Mouse (Mus musculus) cerebellum, adult 2 months (tissue): Measurements from ENCODE around the gene Rimkla. TPM values are rescaled to one million over a fixed set of nuclear protein-coding genes. Genes with fewer than 3 reads are reported as not detected.
A peak's percentile ranks its signal among the peaks of the same experiment; 100 is the strongest.
"Not testable (repeated sequence)": the region's sequence is repeated elsewhere in the genome, so short reads cannot be mapped to it uniquely, and the experiment has no call there.

Experiments
- DNase-seq, 2 experiments: peaks; one replicate each; pipeline ENCODE4 v3.0.0; 2021
- H3K27ac ChIP-seq: fragments of 200-500 bp; 2 replicates; pipeline ENCODE4 v1.5.1; 2012; ENCODE audit warnings: low read length, control low read depth, inconsistent platforms; ENCODE audit not compliant: insufficient read depth
- H3K27me3 ChIP-seq: fragments of 200-500 bp; 2 replicates; pipeline ENCODE4 v1.6.1; 2012; ENCODE audit warnings: inconsistent platforms, mild to moderate bottlenecking, low read length, moderate library complexity; ENCODE audit not compliant: control insufficient read depth, insufficient read depth
- H3K4me1 ChIP-seq: fragments of 200-500 bp; 2 replicates; pipeline ENCODE4 v1.6.1; 2011; ENCODE audit warnings: low read length; ENCODE audit not compliant: control insufficient read depth, insufficient read depth
- H3K4me3 ChIP-seq: fragments of 200-500 bp; replicated peaks from 2 replicates; pipeline ENCODE3; 2011; ENCODE audit warnings: mild to moderate bottlenecking, low read depth, low read length, control low read depth; ENCODE audit not compliant: insufficient read depth
- CTCF ChIP-seq: fragments of 200-500 bp; IDR thresholded peaks from 2 replicates; pipeline ENCODE4 v1.5.1; 2011; ENCODE audit warnings: low read depth, mild to moderate bottlenecking, control low read depth, low read length, moderate library complexity, borderline replicate concordance; ENCODE audit not compliant: insufficient read depth
- POLR2A ChIP-seq: fragments of 200-500 bp; IDR thresholded peaks from 2 replicates; pipeline ENCODE4 v1.6.1; 2011; ENCODE audit warnings: low read length, control low read depth, borderline replicate concordance; ENCODE audit not compliant: insufficient read depth
- WGBS: fragments of 180-500 bp; shearing (Covaris S2); methylation state at CpG from one replicate; pipeline ENCODE4 v1.1.7; 2018; 5-methylcytosine and 5-hydroxymethylcytosine counted together
- polyA plus RNA-seq: library from polyadenylated mRNA; depleted of rRNA; stranded (reverse); fragments of >200 nt; gene quantifications from 2 replicates; pipeline ENCODE4 v1.2.3, GENCODE M21; 2012; rRNA removed

The Rimkla gene
- 35.4 and 39.2 TPM in 2 replicates for polyA plus RNA-seq

- TF ChIP-seq CTCF (no peak), POLR2A (peak; percentile 66)
- Histone ChIP-seq H3K27me3 (no peaks in the 10 kb centered on the region), H3K4me1 (peaks cover 8% of the 10 kb centered on the region; the same call in 1 of the 2 replicates), H3K27ac (peak within 1 kb of the TSS; percentile 16; the same call in 1 of the 2 replicates), H3K4me3 (peak within 1 kb of the TSS; percentile 50)
- WGBS, result under 1% methylated on average over 77 of the region's 77 CpGs
- peak; percentile 87 to 88 for DNase-seq
These were observed at the start of gene Rimkla for GRCm38 (mm10) chr4:119492291-119492932. TSS of gene Rimkla (minus strand) at chr4:119492628.

DNA sequence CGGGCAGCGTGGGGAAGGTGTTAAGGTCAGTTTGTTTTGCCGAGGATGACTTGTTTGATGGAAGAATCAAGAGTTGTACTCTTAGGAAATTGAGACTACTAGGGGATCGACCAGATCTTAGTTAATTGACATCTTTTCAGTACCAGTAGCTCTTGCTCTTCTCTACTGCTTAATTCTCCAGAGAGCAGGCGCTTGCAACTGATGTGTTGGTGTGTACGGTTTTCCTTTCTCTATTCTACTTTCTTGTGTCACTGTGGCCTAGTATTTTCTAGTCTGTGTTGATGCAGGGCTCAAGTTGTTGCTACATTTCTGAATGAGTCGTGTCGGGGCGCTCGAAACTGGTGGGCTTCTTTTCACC is 48.1 kb upstream of the Rimkla start:
- H3K4me3 ChIP-seq, result peak overlapping the region; percentile 94
- 2% methylated on average over 10 of the region's 10 CpGs for WGBS
- TF ChIP-seq POLR2A (no peak), CTCF (no peak)
- H3K4me1 ChIP-seq, result peaks cover 2% of the 10 kb centered on the region; the same call in 1 of the 2 replicates
- DNase-seq, result no peak
- no peaks in the 10 kb centered on the region for H3K27me3 ChIP-seq
- no peak overlapping the region for H3K27ac ChIP-seq

DNA sequence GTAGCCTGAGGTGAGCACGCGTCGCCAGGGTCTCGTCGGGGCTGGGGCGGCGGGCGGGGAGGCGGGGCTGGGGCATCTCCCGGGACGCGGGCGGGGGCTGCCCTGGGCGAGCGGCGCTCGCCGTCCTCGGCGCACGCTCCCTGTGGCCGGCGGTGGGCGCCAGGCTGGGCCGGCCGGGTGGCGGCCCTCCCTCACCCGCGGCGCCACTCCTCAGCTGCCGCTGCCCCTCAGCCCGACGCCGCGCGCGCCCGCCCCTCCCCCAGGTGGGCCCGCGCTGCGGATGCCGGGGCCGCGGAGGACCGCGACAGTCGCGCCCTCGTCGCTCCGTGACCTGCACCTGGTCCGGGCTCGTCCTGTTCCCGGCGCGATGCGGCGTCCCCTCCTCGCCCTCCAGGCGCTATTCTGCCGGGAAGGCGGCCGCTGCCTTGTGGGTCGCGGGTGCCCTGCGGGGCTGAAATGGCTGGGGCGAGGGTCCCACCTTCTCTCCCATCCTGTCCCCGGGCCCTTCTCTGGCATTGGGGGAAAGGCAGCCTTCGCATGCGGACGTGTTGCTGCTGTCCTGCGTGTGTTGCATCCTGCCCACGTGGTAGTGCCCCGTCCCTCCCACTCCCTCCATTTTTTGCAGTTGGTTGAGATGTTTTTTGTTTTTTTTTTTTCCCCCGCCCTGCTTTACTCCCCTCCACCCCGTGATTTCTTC is 47.6 kb upstream of the Rimkla start:
- peaks cover 2% of the 10 kb centered on the region; the same call in 1 of the 2 replicates for H3K4me1 ChIP-seq
- TF ChIP-seq CTCF, result no peak
- TF ChIP-seq POLR2A, result no peak
- H3K4me3 ChIP-seq, result peak overlapping the region; percentile 94
- under 1% methylated on average over 42 of the region's 76 CpGs for WGBS
- H3K27me3 ChIP-seq, result no peaks in the 10 kb centered on the region
- peak overlapping the region; percentile 75 for H3K27ac ChIP-seq
- peak; percentile 51 to 66 for DNase-seq

DNA sequence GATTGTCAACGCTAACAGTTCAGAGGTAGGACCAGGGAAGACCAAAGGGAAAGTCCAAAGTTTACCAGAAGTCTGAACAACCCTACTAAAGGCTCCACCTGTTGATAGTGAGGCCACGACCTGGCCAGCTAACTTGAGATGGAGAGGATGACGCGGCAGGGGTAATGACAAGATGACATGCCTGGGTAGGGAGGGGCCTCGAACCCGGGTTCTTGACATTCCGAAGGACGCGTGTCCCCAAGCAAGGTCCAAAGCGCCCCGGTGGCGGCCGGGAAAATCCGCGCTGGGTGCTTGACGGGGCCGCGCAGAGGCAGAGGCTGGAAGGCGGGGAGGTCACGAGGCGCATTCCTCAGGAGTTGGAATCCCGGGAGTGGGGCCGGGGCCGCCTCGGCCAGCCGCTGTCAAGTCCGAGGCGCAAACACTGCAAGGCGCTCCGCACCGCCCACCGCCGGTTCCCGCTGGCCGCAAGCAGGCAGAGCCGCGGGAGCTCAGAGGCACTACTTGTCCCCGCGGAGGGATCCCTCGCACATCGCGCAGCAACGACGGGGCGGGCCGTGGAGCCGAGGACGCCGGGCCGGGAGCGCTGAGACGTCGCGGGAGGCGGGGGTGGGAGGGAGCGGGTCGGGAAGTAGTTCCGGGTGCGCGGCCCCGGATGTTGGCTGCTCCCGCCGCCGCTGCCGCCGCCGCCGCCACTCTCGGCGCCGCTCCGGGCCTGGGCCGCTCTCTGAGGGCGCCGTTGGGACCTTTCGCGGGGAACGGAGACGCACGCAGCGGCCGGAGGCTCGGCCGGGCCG is 46.8 kb upstream of the Rimkla start, which contains the start of gene Frg2f1:
Gene Frg2f1, minus strand, starts transcription at position 499 of the 794 bp plus-strand sequence.
- TF ChIP-seq CTCF (no peak), POLR2A (peak; percentile 41; the same call in 1 of the 2 replicates)
- under 1% methylated on average over 78 of the region's 85 CpGs for WGBS

DNA sequence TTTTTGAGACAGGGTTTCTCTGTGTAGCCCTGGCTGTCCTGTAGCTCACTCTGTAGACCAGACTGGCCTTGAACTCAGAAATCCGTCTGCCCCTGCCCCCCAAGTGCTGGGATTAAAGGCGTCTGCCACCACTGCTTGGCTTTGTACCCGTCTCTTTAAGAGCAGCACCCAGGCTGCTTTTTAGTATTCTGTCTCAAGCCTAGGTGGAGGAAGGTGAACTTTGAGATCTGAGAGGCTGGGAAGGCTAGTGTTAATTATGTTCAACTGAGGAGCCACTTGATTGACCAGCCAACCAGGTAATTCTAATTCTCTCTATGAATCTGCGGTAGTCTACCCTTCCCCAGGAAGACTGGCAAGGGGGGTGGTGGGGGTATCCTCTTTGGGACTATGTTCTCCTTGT is 45.0 kb upstream of the Rimkla start:
- no peak for DNase-seq
- no peak overlapping the region for H3K27ac ChIP-seq
- no peak overlapping the region for H3K4me3 ChIP-seq
- H3K4me1 ChIP-seq, result peaks cover 2% of the 10 kb centered on the region; the same call in 1 of the 2 replicates
- 82% methylated on average over 4 of the region's 4 CpGs for WGBS
- H3K27me3 ChIP-seq, result no peaks in the 10 kb centered on the region
- TF ChIP-seq POLR2A (no peak), CTCF (no peak)

More for the DNA sequence above, 46.8 kb upstream of the Rimkla start, which contains the start of gene Frg2f1:
- H3K4me3 ChIP-seq, result peak within 1 kb of the TSS; percentile 94
- peak; percentile 93 to 97 for DNase-seq
- no peaks in the 10 kb centered on the region for H3K27me3 ChIP-seq
- H3K27ac ChIP-seq, result peak within 1 kb of the TSS; percentile 99
- peaks cover 2% of the 10 kb centered on the region; the same call in 1 of the 2 replicates for H3K4me1 ChIP-seq

DNA sequence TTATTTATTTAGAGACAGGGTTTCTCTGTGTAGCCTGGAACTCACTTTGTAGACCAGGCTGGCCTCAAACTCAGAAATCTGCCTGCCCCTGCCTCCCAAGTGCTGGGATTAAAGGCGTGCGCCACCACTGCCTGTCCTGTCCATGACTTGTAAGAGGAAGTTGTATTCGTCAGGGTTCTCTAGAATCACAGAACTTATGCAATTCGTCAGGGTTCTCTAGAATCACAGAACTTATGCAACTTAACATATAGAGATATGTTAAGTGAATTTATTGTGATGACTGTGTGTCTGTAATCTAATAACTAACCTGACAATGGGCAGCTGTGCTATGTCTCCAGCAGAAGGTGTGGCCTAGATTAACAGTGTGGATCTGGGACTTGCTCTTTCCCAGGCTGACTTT is 44.2 kb upstream of the Rimkla start, which contains the start of gene Foxj3:
Gene Foxj3, plus strand, starts transcription at position 390 of the 400 bp plus-strand sequence.
- not testable (repeated sequence) for H3K4me3 ChIP-seq, DNase-seq, H3K27me3 ChIP-seq, H3K27ac ChIP-seq, H3K4me1 ChIP-seq
- 92% methylated on average over 4 of the region's 4 CpGs for WGBS

DNA sequence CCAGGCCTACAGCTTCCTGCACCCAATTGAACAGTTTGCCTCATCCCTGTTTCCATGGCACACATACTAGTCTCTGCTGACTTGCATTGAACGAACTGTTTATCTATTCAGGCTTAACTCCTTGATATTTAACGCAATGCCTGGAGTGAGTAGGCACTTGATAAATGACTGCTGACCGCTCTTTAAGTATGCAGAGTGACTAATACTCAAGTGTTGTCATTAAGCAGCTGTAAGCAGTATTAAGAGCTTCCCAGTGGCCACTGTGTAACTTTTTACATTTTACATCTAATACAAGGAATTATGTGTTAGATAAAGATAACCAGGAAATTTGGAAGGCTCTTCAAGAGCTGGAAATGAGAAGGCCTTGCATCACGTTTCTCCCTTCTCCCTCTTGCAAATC is 42.7 kb upstream of the Rimkla start:
- Histone ChIP-seq H3K27me3 (no peaks in the 10 kb centered on the region), H3K4me1 (peaks cover 2% of the 10 kb centered on the region; the same call in 1 of the 2 replicates), H3K27ac (no peak overlapping the region), H3K4me3 (no peak overlapping the region)
- no peak for TF ChIP-seq CTCF
- TF ChIP-seq POLR2A, result no peak
- DNase-seq, result no peak
- 69% methylated on average over 4 of the region's 4 CpGs for WGBS
